Mouse (Mus musculus) C2C12 (cell line): ENCODE data around the gene Lsm12. TPM values are rescaled to one million over a fixed set of nuclear protein-coding genes. Genes with fewer than 3 reads are reported as not detected.

Source experiments
- H3K27me3 ChIP-seq: one replicate; pipeline ENCODE4 v1.6.1; 2011; ENCODE audit not compliant: control insufficient read depth, insufficient read depth, insufficient read length
- H3K36me3 ChIP-seq: one replicate; pipeline ENCODE4 v1.6.1; 2011; ENCODE audit not compliant: control insufficient read depth, insufficient read depth
- H3K4me3 ChIP-seq: one replicate; pipeline ENCODE4 v1.5.1; 2011; ENCODE audit warnings: mild to moderate bottlenecking, control low read depth; ENCODE audit not compliant: poor library complexity, insufficient read depth, severe bottlenecking
- H3K79me2 ChIP-seq: one replicate; pipeline ENCODE4 v1.6.1; 2011; ENCODE audit not compliant: control insufficient read depth, insufficient read depth
- H3K79me3 ChIP-seq: one replicate; pipeline ENCODE4 v1.6.1; 2011; ENCODE audit warnings: low read depth, control low read depth
- H3ac ChIP-seq: one replicate; pipeline ENCODE3; 2011; ENCODE audit warnings: low read depth; ENCODE audit not compliant: control insufficient read depth, insufficient read length
- CEBPB ChIP-seq: IDR thresholded peaks from one replicate; pipeline ENCODE4 v1.6.1; 2011; ENCODE audit warnings: low read depth, mild to moderate bottlenecking, control low read depth, moderate library complexity
- CTCF ChIP-seq: IDR thresholded peaks from one replicate; pipeline ENCODE4 v1.5.1; 2011; ENCODE audit not compliant: control insufficient read depth, insufficient read depth, insufficient read length
- FOSL1 ChIP-seq: IDR thresholded peaks from one replicate; pipeline ENCODE4 v1.8.0; 2011; ENCODE audit warnings: mild to moderate bottlenecking, low read length; ENCODE audit not compliant: poor library complexity, insufficient read depth, severe bottlenecking
- MAX ChIP-seq: IDR thresholded peaks from one replicate; pipeline ENCODE4 v1.6.1; 2011; ENCODE audit warnings: mild to moderate bottlenecking, control low read depth
- MYOD1 ChIP-seq: IDR thresholded peaks from one replicate; pipeline ENCODE4 v1.6.1; 2011; ENCODE audit warnings: low read depth; ENCODE audit not compliant: control insufficient read depth, insufficient read length
- MYOG ChIP-seq: IDR thresholded peaks from one replicate; pipeline ENCODE4 v1.6.1; 2011; ENCODE audit not compliant: control insufficient read depth, insufficient read length; ENCODE audit errors: extremely low read depth
- USF1 ChIP-seq: IDR thresholded peaks from one replicate; pipeline ENCODE4 v1.6.1; 2011; ENCODE audit warnings: low read depth, mild to moderate bottlenecking, control low read depth, moderate library complexity
- polyA plus RNA-seq: library from polyadenylated mRNA; unstranded; fragments of >200 nt; fragmentation: generic; extraction: Trizol; gene quantifications from one replicate; pipeline ENCODE4 v1.2.1, GENCODE M21; 2012; ENCODE audit warnings: missing spikeins

Lsm12 gene
- polyA plus RNA-seq, 1 experiment, result 43.0 TPM

GRCm38 (mm10) chr11:102227270-102228190 is 42.4 kb upstream of the Lsm12 start:
- Histone ChIP-seq H3ac (no peak overlapping the region), H3K27me3 (no peaks in the 10 kb centered on the region), H3K4me3 (no peak overlapping the region), H3K79me2 (no peaks in the 10 kb centered on the region), H3K79me3 (peaks cover 2% of the 10 kb centered on the region), H3K36me3 (no peaks in the 10 kb centered on the region)
- TF ChIP-seq CEBPB (no peak), MYOD1 (no peak), CTCF (no peak), MYOG (no peak), FOSL1 (no peak), MAX (no peak), USF1 (no peak)

GRCm38 (mm10) chr11:102226067-102226978 is 41.2 kb upstream of the Lsm12 start:
- Histone ChIP-seq H3K4me3 (no peak overlapping the region), H3K79me3 (peaks cover 2% of the 10 kb centered on the region), H3K27me3 (no peaks in the 10 kb centered on the region), H3K79me2 (no peaks in the 10 kb centered on the region), H3K36me3 (no peaks in the 10 kb centered on the region), H3ac (no peak overlapping the region)
- no peak for TF ChIP-seq MYOG
- no peak for TF ChIP-seq CTCF
- no peak for TF ChIP-seq MYOD1
- TF ChIP-seq FOSL1, result no peak
- TF ChIP-seq CEBPB, result no peak
- TF ChIP-seq MAX, result no peak
- no peak for TF ChIP-seq USF1

GRCm38 (mm10) chr11:102225221-102225620 is 40.1 kb upstream of the Lsm12 start:
- no peaks in the 10 kb centered on the region for H3K79me2 ChIP-seq

GRCm38 (mm10) chr11:102224686-102225085 is 39.6 kb upstream of the Lsm12 start:
- Histone ChIP-seq H3K27me3 (no peaks in the 10 kb centered on the region), H3K36me3 (no peaks in the 10 kb centered on the region), H3ac (peak overlapping the region; percentile 8), H3K79me3 (peaks cover 2% of the 10 kb centered on the region), H3K4me3 (no peak overlapping the region), H3K79me2 (no peaks in the 10 kb centered on the region)
- TF ChIP-seq MYOD1, result no peak
- TF ChIP-seq USF1, result no peak
- no peak for TF ChIP-seq FOSL1
- no peak for TF ChIP-seq MYOG

More at GRCm38 (mm10) chr11:102225221-102225620, 40.1 kb upstream of the Lsm12 start:
- no peak overlapping the region for H3K4me3 ChIP-seq
- no peaks in the 10 kb centered on the region for H3K27me3 ChIP-seq
- no peaks in the 10 kb centered on the region for H3K36me3 ChIP-seq
- no peak overlapping the region for H3ac ChIP-seq
- TF ChIP-seq CTCF (no peak), FOSL1 (no peak), MAX (no peak), USF1 (no peak), MYOG (no peak), CEBPB (no peak), MYOD1 (no peak)
- H3K79me3 ChIP-seq, result peaks cover 2% of the 10 kb centered on the region

- Histone ChIP-seq H3K36me3 (no peaks in the 10 kb centered on the region), H3K27me3 (no peaks in the 10 kb centered on the region)
- TF ChIP-seq FOSL1 (no peak), CTCF (peak; percentile 44)
These were observed 38.1 kb upstream of the Lsm12 start for GRCm38 (mm10) chr11:102223166-102223565.

GRCm38 (mm10) chr11:102221954-102222351 is 36.9 kb upstream of the Lsm12 start:
- Histone ChIP-seq H3K79me2 (peaks cover 17% of the 10 kb centered on the region), H3K79me3 (peaks cover 14% of the 10 kb centered on the region), H3K36me3 (no peaks in the 10 kb centered on the region), H3ac (no peak overlapping the region), H3K4me3 (no peak overlapping the region), H3K27me3 (no peaks in the 10 kb centered on the region)
- no peak for TF ChIP-seq MYOG
- no peak for TF ChIP-seq USF1
- no peak for TF ChIP-seq CTCF
- TF ChIP-seq MAX, result no peak
- no peak for TF ChIP-seq FOSL1
- no peak for TF ChIP-seq CEBPB
- no peak for TF ChIP-seq MYOD1

More at GRCm38 (mm10) chr11:102223166-102223565, 38.1 kb upstream of the Lsm12 start:
- peaks cover 5% of the 10 kb centered on the region for H3K79me2 ChIP-seq
- no peak overlapping the region for H3K4me3 ChIP-seq
- H3ac ChIP-seq, result no peak overlapping the region
- H3K79me3 ChIP-seq, result peaks cover 5% of the 10 kb centered on the region
